Mouse (Mus musculus): ENCODE measurements around the gene Bhlhe40. TPM values are rescaled to one million over a fixed set of nuclear protein-coding genes. Genes with fewer than 3 reads are reported as not detected.

Bhlhe40 gene
- polyA plus RNA-seq, 1 experiment from 2014 or later: 25.1 TPM

DNA sequence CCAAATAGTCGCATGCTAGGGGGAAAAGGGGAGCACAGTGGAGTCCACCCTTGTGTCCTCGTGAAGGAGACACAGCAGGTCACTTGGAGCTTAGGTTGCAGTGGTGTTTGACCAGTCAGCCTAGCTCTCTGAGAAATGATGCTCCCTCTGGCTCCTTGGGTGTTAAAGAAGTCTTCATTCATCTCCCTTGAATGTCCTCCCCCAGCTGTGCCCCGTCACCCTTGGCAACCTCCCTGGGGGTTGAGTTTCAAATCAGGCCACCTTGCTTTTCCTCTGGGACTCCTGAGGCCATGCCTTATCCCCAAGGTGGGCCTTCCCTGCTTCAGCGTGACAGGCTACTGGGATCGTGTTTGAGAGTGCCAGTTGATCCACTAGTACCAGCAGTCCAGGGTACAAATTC, 17.8 kb downstream of the Bhlhe40 start:
- no peak overlapping the region for H3K4me3 ChIP-seq
- no peaks in the 10 kb centered on the region for H3K36me3 ChIP-seq
- H3K27me3 ChIP-seq: no peaks in the 10 kb centered on the region
- H3K9me3 ChIP-seq (replicated peaks): no peaks in the 10 kb centered on the region
- 73% methylated on average over 5 of the region's 5 CpGs for WGBS
- no peaks in the 10 kb centered on the region for H3K4me1 ChIP-seq (replicated peaks)
- no peak overlapping the region for H3K27ac ChIP-seq
- no peak overlapping the region for H3K9ac ChIP-seq
- H3K4me2 ChIP-seq: no peak overlapping the region
- no peak for ATAC-seq (replicated peaks; ENCODE audit: insufficient number of reproducible peaks, insufficient read depth, low FRiP score, low read depth)

DNA sequence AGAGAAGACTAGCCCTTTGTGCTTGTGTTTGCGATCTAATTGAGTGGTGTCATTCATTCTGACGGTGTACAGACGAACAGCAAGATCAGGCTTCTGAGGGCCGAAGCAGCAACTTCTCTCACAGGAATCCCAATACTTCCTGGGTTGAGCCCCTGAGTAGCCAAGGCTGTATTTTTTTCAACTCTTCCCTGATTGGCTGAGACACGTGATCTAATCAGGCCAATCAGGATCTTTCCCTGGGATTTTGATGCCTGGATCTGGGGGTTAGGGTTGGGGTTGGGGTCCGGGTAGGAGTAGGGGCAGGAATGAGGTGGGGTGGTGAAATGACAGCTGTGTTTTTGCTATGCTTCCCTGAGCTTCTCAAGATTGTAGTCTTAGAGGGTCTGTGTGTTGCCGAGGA, 20.1 kb downstream of the Bhlhe40 start:
- Histone ChIP-seq H3K4me2 (no peak overlapping the region), H3K9me3 (replicated peaks) (no peaks in the 10 kb centered on the region), H3K4me1 (replicated peaks) (no peaks in the 10 kb centered on the region)

DNA sequence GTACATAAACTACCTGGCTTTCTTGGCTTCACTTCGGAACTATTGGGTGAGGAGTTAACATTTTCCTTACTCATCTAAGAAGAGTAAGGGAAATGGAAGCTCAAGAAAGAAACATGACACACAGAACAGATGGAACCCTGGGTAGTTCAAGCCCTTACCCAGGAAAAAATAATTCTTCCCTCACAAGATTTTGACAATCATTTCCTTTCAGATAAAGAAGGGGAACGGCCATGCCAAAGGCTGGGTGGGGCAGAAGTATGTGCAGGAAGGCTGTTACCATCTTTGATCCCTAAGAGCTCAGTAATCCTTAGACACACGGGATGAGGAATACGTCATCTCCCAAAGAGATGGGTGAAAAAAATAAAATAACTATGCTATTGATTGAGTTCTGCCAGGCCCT, 20.7 kb downstream of the Bhlhe40 start:
- H3K4me1 ChIP-seq (replicated peaks): no peaks in the 10 kb centered on the region
- no peak for ATAC-seq (replicated peaks; ENCODE audit: insufficient number of reproducible peaks, insufficient read depth, low FRiP score, low read depth)
- no peaks in the 10 kb centered on the region for H3K9me3 ChIP-seq (replicated peaks)
- H3K9ac ChIP-seq: no peak overlapping the region
- H3K36me3 ChIP-seq: no peaks in the 10 kb centered on the region
- H3K4me3 ChIP-seq: no peak overlapping the region
- no peaks in the 10 kb centered on the region for H3K27me3 ChIP-seq
- H3K27ac ChIP-seq: no peak overlapping the region
- H3K4me2 ChIP-seq: no peak overlapping the region
- WGBS: 76% methylated on average over 4 of the region's 4 CpGs

More for the DNA sequence above, 20.1 kb downstream of the Bhlhe40 start:
- Histone ChIP-seq H3K27me3 (no peaks in the 10 kb centered on the region), H3K36me3 (no peaks in the 10 kb centered on the region), H3K27ac (no peak overlapping the region), H3K9ac (no peak overlapping the region), H3K4me3 (no peak overlapping the region)
- no peak for ATAC-seq (replicated peaks; ENCODE audit: insufficient number of reproducible peaks, insufficient read depth, low FRiP score, low read depth)
- WGBS: 76% methylated on average over 7 of the region's 7 CpGs

DNA sequence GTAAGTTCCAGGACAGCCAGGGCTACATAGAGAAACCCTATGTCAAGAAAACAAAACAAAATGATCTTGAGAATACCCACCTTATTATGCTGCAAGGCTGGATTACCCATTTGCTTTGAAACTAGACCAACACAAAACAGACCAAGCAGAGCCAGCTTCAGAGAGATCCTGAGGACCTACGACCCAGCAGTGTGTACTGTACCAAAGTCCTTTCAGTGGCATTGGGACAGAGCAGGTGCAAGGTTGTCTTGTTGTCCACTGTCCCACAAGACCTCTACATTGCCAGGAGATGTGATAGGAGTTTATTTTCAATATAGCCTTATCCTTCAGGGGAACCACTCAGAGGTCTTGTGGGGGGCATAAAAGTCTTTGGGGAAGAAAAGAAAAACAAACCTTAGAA, 22.7 kb downstream of the Bhlhe40 start:
- 0 out of 2 replicates have a peak, but pooled peaks cover under 1% of the 10 kb centered on the region for H3K4me1 ChIP-seq (replicated peaks)
- no peak overlapping the region for H3K27ac ChIP-seq
- 89% methylated on average over 1 of the region's 1 CpGs for WGBS
- no peaks in the 10 kb centered on the region for H3K27me3 ChIP-seq
- H3K4me3 ChIP-seq: no peak overlapping the region
- H3K4me2 ChIP-seq: no peak overlapping the region
- H3K9ac ChIP-seq: no peak overlapping the region
- H3K36me3 ChIP-seq: no peaks in the 10 kb centered on the region
- no peak for ATAC-seq (replicated peaks; ENCODE audit: insufficient number of reproducible peaks, insufficient read depth, low FRiP score, low read depth)
- H3K9me3 ChIP-seq (replicated peaks): no peaks in the 10 kb centered on the region

DNA sequence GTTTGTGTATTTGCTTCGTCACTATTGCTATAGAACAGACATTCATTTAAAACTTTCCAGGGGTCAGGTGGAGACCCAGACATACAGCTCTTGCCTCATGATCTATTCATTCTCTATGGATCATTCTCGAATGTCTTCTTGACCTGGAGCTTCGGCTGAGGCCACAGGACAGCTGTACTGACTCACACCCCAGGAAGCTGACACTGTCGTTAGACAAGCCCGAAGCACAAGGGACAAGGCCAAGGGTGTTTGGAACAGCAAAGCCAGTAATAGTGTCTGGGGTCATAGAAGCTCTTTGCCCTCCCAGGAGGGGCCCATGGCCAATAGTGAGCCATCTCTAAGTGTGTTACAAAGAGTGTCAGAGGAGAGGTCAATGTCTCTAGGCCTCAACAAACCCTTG, 24.0 kb downstream of the Bhlhe40 start:
- H3K4me1 ChIP-seq (replicated peaks): 0 out of 2 replicates have a peak, but pooled peaks cover 4% of the 10 kb centered on the region
- H3K27ac ChIP-seq: no peak overlapping the region
- no peak for ATAC-seq (replicated peaks; ENCODE audit: insufficient number of reproducible peaks, insufficient read depth, low FRiP score, low read depth)
- no peaks in the 10 kb centered on the region for H3K27me3 ChIP-seq
- WGBS: 66% methylated on average over 5 of the region's 5 CpGs
- H3K4me2 ChIP-seq: no peak overlapping the region
- H3K9ac ChIP-seq: no peak overlapping the region
- H3K36me3 ChIP-seq: no peaks in the 10 kb centered on the region
- no peak overlapping the region for H3K4me3 ChIP-seq
- no peaks in the 10 kb centered on the region for H3K9me3 ChIP-seq (replicated peaks)

DNA sequence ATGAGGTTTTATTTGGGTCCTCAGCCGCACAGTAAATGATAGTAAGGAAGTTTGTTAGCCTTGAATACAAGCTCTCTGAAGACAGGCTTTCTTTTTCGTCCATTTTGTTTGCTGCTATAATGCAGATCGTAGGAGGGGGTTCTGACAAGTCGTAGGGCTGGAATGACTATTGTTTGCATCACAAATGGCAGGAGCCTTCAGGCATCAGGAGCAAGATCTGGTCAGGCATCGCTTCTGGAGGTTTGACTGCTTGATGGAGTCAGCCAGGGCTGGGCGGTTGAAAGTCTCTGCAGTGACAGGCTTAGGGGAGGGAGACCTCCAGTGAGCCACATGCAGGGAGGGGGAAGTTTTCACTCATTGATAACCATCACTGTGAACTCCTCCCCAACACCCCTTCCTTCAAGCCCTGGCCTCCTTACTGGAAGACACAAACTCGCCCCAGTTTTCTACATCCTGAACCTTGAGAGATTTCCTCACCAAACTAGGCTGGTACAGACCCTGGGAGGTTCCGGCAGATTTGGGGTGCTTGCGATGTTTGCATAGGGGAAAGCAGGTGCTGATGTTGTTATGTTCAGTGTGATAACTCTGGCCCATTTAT, 25.4 kb downstream of the Bhlhe40 start:
- no peak overlapping the region for H3K4me3 ChIP-seq
- H3K4me2 ChIP-seq: no peak overlapping the region
- 0 out of 2 replicates have a peak, but pooled peaks cover 4% of the 10 kb centered on the region for H3K4me1 ChIP-seq (replicated peaks)
- no peaks in the 10 kb centered on the region for H3K9me3 ChIP-seq (replicated peaks)
- no peak for ATAC-seq (replicated peaks; ENCODE audit: insufficient number of reproducible peaks, insufficient read depth, low FRiP score, low read depth)
- no peak overlapping the region for H3K27ac ChIP-seq
- H3K9ac ChIP-seq: no peak overlapping the region
- 71% methylated on average over 9 of the region's 9 CpGs for WGBS
- no peaks in the 10 kb centered on the region for H3K27me3 ChIP-seq
- no peaks in the 10 kb centered on the region for H3K36me3 ChIP-seq

DNA sequence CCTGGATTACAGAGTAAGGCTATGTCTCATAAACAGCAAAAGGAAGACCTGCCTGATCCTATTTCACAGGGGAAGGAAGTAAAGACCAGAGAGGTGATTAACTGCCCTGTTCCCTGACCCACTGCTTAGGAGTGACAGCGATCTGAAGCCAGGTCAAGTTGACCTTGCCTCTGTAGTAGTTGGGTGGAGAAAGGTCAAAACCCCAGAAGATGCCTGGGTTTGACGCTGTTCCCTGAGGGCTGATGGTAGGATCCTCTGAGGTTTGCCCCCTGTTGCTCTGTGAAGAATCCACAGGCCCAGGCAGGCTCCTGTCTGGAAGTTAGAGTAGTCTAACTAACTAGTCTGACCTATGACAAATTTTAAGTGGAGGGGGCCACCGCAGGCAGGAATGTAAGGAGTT, 26.5 kb downstream of the Bhlhe40 start:
- H3K4me1 ChIP-seq (replicated peaks): 0 out of 2 replicates have a peak, but pooled peaks cover 4% of the 10 kb centered on the region
- no peaks in the 10 kb centered on the region for H3K36me3 ChIP-seq
- no peak for ATAC-seq (replicated peaks; ENCODE audit: insufficient number of reproducible peaks, insufficient read depth, low FRiP score, low read depth)
- WGBS: 76% methylated on average over 3 of the region's 3 CpGs
- H3K9ac ChIP-seq: no peak overlapping the region
- H3K4me3 ChIP-seq: no peak overlapping the region
- no peaks in the 10 kb centered on the region for H3K9me3 ChIP-seq (replicated peaks)
- H3K27ac ChIP-seq: no peak overlapping the region
- H3K27me3 ChIP-seq: no peaks in the 10 kb centered on the region
- H3K4me2 ChIP-seq: no peak overlapping the region

DNA sequence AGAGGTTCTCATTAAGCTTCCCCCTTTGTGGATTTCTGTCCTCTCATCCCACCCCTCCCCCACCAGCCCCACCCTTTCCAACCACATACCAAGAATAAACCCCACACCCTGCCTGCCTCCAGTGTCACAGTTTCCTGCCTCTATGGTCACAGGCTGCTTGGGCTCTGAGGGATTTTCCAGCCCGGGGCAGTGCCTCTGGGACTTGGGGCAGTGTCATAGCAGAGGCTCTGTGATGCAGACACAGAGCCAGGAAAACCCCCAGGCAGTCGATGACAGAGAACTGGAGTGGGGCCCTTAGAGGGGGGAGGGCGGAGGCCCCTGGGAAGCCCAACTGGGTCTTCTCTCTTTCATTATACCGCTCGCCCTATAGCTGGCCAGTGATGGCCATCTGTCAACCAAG, 27.9 kb downstream of the Bhlhe40 start:
- no peak for ATAC-seq (replicated peaks; ENCODE audit: insufficient number of reproducible peaks, insufficient read depth, low FRiP score, low read depth)
- Histone ChIP-seq H3K4me2 (no peak overlapping the region), H3K36me3 (no peaks in the 10 kb centered on the region), H3K27me3 (no peaks in the 10 kb centered on the region), H3K4me3 (no peak overlapping the region), H3K27ac (no peak overlapping the region), H3K9me3 (replicated peaks) (no peaks in the 10 kb centered on the region), H3K4me1 (replicated peaks) (0 out of 2 replicates have a peak, but pooled peaks cover 4% of the 10 kb centered on the region), H3K9ac (no peak overlapping the region)
- WGBS: 53% methylated on average over 5 of the region's 5 CpGs

DNA sequence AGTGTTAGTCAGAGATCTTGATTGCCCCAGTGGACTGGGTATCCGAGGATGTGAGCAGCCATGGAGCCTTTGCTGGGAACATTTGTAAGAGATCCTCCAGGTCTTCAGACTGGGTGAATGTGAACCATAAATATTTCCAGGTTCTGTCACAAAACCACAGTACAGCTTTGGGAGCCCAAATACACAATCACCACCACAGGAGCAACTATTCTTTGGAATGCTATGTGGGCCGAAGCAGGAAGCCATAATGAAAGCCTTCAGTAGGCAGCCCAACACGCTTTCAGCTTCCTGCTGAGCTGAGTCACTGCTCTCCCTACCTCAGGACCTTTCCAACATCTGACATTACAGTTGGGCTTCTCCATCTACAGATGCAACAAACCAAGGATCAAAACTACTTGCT, 32.6 kb downstream of the Bhlhe40 start:
- H3K9ac ChIP-seq: no peak overlapping the region
- 67% methylated on average over 3 of the region's 3 CpGs for WGBS
- H3K4me2 ChIP-seq: no peak overlapping the region
- no peak overlapping the region for H3K4me3 ChIP-seq
- no peak overlapping the region for H3K27ac ChIP-seq
- H3K27me3 ChIP-seq: no peaks in the 10 kb centered on the region
- H3K4me1 ChIP-seq (replicated peaks): 0 out of 2 replicates have a peak, but pooled peaks cover 4% of the 10 kb centered on the region
- no peaks in the 10 kb centered on the region for H3K9me3 ChIP-seq (replicated peaks)
- H3K36me3 ChIP-seq: no peaks in the 10 kb centered on the region
- no peak for ATAC-seq (replicated peaks; ENCODE audit: insufficient number of reproducible peaks, insufficient read depth, low FRiP score, low read depth)

DNA sequence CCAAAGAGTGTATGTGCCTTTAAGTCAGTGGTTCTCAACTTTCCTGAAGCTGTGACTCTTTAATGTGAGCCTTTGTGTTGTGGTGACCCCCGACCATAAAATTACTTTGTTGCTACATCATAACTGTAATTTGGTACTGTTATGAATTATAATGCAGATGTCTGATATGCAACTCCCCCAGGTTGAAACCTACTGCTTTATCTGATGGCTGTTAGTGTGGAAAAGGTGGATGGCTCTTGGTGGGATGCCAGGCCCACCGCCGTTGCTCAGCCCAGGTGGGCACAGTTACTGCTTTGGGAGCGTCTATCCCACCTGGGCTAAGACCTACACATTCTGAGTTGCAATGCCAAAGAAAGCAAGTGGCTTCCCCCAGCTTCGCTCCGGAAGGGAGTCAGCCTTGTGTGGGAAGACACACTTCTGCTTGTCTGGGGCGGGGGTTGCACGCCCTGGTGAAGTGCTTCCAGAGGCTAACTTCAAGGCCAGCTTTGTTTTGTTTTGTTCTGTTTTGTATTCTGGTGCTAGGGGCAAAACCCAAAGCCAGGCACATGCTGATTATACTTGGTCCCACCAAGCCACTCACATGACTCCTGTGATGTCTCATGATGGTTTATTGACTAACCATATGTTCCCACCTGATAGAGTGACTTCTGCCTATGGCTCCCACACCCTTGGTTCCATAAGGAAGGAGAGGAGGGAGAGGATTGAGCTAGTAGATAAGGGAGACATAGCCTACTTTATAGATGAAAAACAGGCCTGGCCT, 34.7 kb downstream of the Bhlhe40 start:
- ATAC-seq (replicated peaks; ENCODE audit: insufficient number of reproducible peaks, insufficient read depth, low FRiP score, low read depth): no peak

DNA sequence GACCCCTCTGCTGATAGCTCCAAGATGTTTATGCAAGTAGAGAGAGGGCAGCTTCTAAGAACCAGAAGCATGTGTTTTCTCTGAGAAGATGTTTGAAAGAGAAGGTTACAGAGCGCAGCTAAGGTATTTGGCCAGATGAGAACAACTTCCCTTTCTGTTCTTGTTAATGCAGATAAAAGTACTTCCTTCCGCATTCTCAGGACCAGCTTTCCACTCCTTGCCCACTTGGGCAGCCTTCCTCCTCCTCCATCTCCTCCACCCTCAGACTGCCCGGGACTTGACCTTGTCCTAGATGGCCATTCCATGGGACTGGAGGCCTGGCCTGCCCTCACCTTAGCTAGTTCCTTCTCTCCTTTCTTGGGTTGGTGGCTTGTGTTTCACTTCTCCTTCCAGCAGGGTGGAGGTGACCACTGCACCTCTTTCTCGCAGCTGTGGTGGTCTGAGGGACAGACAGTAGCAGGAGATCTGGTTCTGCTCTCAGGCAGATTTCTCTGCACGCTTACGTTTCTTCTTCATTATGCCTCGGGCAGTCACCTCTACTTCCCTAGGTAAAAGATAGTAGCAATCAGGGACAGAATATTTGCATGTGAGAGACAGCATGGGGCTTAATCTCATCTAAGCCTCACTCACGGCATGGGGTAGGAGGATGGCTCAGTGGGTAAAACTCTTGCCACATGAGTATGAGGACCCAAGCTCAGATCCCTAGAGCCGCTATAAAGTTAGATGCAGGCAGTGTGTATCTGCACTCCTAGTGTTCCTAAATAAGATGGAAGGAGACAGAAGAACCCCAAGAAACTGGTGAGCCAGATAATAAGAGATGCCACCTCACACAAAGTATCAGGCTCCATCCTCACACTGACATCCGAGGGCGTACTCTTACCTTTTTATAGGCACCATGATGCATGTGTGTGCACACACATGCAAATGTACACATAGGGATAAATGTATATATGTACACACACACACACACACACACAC, 35.7 kb downstream of the Bhlhe40 start:
- no peak overlapping the region for H3K27ac ChIP-seq
- H3K4me2 ChIP-seq: no peak overlapping the region
- no peaks in the 10 kb centered on the region for H3K27me3 ChIP-seq
- H3K4me1 ChIP-seq (replicated peaks): peaks cover 8% of the 10 kb centered on the region
- H3K4me3 ChIP-seq: no peak overlapping the region
- no peaks in the 10 kb centered on the region for H3K9me3 ChIP-seq (replicated peaks)
- 72% methylated on average over 11 of the region's 11 CpGs for WGBS
- no peak for ATAC-seq (replicated peaks; ENCODE audit: insufficient number of reproducible peaks, insufficient read depth, low FRiP score, low read depth)
- no peak overlapping the region for H3K9ac ChIP-seq
- H3K36me3 ChIP-seq: no peaks in the 10 kb centered on the region

More for the DNA sequence above, 34.7 kb downstream of the Bhlhe40 start:
- no peak overlapping the region for H3K4me2 ChIP-seq
- H3K27ac ChIP-seq: no peak overlapping the region
- H3K4me3 ChIP-seq: no peak overlapping the region
- H3K9me3 ChIP-seq (replicated peaks): no peaks in the 10 kb centered on the region
- H3K9ac ChIP-seq: no peak overlapping the region
- peaks cover 1% of the 10 kb centered on the region; the same call in 1 of the 2 replicates for H3K4me1 ChIP-seq (replicated peaks)
- 79% methylated on average over 8 of the region's 8 CpGs for WGBS
- no peaks in the 10 kb centered on the region for H3K36me3 ChIP-seq
- no peaks in the 10 kb centered on the region for H3K27me3 ChIP-seq

Data from heart, embryonic 15.5 days (tissue).